Mouse (Mus musculus): ENCODE measurements around the gene Trim2. TPM values are rescaled to one million over a fixed set of nuclear protein-coding genes. Genes with fewer than 3 reads are reported as not detected.
A peak's percentile ranks its signal among the peaks of the same experiment; 100 is the strongest.

The Trim2 gene
- polyA plus RNA-seq, 1 experiment from 2014 or later: 87.0 TPM

DNA sequence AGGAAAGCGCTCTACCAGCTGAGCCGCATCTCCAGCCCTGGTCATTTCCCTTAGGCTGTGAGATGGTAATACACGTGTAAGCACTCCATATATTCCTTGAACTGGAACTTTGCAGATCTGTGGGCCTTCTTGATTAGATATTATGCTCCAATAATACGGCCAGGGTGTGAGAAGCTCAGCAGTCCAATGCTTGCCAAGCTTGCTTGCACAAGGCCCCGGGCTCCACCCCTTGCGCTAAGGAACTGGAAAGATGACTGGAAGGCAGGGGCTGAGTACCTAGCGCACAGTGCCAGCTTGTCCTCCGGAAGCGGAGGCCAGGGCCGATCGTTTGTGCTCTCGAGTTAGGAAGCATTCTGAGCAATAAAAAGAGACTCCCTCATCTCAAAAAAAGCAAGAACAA, 29.7 kb upstream of the Trim2 start:
- H3K4me1 ChIP-seq (replicated peaks): peaks cover 28% of the 10 kb centered on the region
- H3K4me3 ChIP-seq: no peak overlapping the region
- DNase-seq (ENCODE audit: low spot score): no peak
- 92% methylated on average over 12 of the region's 12 CpGs for whole genome bisulfite sequencing
- H3K27ac ChIP-seq: no peak overlapping the region
- no peaks in the 10 kb centered on the region for H3K9me3 ChIP-seq
- no peaks in the 10 kb centered on the region for H3K36me3 ChIP-seq
- peaks cover 46% of the 10 kb centered on the region for H3K27me3 ChIP-seq (ENCODE audit: insufficient read depth, poor library complexity, severe bottlenecking)

DNA sequence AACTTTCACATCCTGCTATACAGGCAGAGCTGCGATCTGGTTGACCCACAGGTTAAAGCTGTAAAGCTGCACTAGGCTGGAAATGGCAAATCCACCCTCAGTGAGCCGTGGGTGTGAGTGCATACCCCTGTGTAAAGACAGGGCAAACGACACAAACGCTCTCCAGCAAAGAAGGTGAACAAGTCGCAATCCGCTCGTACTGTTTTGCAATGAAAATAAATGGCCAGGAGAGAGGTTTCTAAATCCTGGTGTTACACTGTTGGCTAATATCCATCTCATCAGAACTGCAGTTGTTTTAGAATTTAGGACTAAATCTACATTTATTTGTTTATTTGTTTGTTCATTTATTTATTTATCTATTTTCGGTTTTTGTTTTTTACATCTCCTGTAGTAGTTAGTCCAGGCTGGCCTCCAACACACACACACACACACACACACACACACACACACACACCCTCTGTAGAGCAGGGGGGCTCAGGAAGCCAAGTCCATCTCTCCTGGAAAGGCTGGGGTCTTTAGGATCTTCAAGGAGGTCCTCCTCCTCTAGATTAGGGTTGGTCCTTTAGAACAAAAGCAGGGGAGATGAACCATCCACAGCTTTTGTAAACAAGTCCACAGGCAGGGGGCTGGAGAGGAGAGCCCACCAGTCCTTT, 28.9 kb upstream of the Trim2 start:
- peaks cover 28% of the 10 kb centered on the region for H3K4me1 ChIP-seq (replicated peaks)
- no peaks in the 10 kb centered on the region for H3K36me3 ChIP-seq
- H3K27me3 ChIP-seq (ENCODE audit: insufficient read depth, poor library complexity, severe bottlenecking): peaks cover 46% of the 10 kb centered on the region
- no peak for DNase-seq (ENCODE audit: low spot score)
- H3K4me3 ChIP-seq: peak overlapping the region; percentile 36
- H3K9me3 ChIP-seq: no peaks in the 10 kb centered on the region
- 39% methylated on average over 8 of the region's 8 CpGs for WGBS
- H3K27ac ChIP-seq: no peak overlapping the region

DNA sequence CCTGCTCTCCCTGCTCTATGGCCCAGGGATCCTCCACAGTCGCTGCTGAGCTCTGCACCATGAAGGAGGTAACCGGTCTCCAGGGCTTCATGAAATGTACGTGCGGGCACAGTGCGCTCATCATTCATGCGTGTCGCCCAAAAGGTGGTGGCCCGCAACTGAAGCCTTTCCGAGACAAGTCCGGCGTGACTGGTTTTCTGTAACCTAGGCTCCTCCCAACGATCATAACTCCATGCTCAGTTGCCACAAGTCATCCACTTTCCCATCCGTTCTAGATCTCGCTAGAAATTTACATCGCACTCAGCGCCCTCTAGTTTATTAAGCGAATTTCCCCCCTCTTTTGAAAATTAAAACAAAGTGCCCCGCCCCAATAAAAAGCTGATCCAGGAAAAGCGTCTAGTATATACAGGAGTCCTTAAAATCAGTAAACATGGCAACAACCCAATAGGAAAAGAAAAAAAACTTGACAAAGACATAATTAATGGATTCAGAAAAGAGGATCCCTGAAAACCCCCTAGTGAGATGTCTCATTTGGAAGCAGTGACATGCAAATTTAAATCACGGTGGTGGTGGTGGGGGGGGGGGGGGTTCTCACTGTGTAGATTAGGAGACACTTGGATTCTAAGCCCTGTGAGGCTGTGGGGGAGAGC, 28.2 kb upstream of the Trim2 start:
- 6% methylated on average over 20 of the region's 20 CpGs for WGBS
- Histone ChIP-seq H3K4me1 (replicated peaks) (peaks cover 28% of the 10 kb centered on the region), H3K36me3 (no peaks in the 10 kb centered on the region), H3K9me3 (no peaks in the 10 kb centered on the region), H3K4me3 (peak overlapping the region; percentile 36), H3K27ac (no peak overlapping the region), H3K27me3 (ENCODE audit: insufficient read depth, poor library complexity, severe bottlenecking) (peaks cover 46% of the 10 kb centered on the region)
- peak; percentile 27 for DNase-seq (ENCODE audit: low spot score)

DNA sequence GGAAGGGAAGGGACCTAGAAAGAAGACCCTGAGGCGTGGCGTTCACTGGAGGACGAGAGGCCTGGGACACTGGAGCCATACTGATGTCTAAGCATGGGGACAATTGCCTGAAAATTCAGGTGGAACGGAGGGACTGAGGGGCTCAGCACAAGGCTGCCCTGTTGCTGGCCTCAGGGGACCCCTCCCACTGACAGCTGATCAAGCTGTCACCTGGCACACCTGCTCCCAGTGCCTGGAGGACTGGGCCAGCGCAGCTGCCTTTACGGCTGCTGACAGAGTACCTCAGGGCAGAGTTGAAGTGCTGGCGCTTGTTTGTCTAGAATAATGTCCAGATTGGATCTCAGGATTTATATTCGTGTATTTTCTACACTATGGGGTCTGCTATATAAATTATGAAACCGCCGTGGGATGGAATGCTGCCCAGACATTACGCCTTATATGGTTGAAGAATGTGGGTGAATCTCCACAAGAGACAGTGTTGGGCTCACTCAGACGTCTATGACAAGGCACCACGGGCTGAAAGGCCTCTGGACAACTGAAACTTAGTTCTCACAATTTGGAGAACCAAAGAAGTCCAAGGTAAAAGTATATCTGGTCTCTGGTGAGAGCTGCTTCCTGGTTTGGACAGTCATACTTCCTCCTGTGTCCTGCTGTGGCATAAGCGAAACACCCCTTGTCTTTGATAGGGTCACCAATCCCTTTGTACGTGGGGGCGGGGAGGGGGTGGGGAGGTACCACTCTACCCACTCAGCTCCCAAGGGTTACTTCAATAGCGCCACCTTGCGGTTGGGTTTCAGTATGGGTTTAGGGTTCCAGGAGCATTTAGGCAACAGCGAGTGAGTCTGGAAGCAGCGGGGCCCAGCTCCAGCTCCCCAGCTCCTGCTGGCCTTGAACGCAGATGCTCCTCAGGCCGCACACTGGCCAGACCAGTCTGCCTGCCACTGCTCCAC, 27.0 kb upstream of the Trim2 start:
- Histone ChIP-seq H3K27ac (peak overlapping the region; percentile 59; the same call in 1 of the 2 replicates), H3K4me1 (replicated peaks) (peaks cover 28% of the 10 kb centered on the region), H3K9me3 (no peaks in the 10 kb centered on the region), H3K4me3 (no peak overlapping the region), H3K27me3 (ENCODE audit: insufficient read depth, poor library complexity, severe bottlenecking) (peaks cover 46% of the 10 kb centered on the region), H3K36me3 (no peaks in the 10 kb centered on the region)
- DNase-seq (ENCODE audit: low spot score): peak; percentile 68
- 47% methylated on average over 22 of the region's 22 CpGs for WGBS

DNA sequence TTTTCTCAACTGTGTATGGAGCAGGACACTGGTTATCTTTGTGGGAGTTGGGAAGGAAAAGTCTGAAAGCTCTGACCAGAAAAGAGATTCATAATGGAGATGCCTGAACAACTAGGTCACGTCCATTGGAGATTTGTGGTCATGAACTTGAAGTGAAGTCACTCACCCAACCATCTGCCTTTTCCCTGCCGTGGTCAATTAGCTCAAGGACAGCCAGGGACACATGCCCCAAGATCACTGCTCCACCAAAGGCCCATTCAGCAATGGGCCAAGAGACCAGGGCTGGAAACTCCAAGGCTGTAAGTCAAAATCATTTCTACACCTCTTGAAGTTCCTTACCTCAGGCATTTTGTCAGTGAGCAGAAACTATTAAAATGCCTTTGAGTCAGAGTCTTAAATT, 23.5 kb upstream of the Trim2 start:
- Histone ChIP-seq H3K4me1 (replicated peaks) (peaks cover 26% of the 10 kb centered on the region), H3K4me3 (no peak overlapping the region), H3K27me3 (ENCODE audit: insufficient read depth, poor library complexity, severe bottlenecking) (peaks cover 36% of the 10 kb centered on the region), H3K9me3 (no peaks in the 10 kb centered on the region), H3K27ac (no peak overlapping the region), H3K36me3 (no peaks in the 10 kb centered on the region)
- WGBS: 77% methylated on average over 2 of the region's 2 CpGs
- no peak for DNase-seq (ENCODE audit: low spot score)

DNA sequence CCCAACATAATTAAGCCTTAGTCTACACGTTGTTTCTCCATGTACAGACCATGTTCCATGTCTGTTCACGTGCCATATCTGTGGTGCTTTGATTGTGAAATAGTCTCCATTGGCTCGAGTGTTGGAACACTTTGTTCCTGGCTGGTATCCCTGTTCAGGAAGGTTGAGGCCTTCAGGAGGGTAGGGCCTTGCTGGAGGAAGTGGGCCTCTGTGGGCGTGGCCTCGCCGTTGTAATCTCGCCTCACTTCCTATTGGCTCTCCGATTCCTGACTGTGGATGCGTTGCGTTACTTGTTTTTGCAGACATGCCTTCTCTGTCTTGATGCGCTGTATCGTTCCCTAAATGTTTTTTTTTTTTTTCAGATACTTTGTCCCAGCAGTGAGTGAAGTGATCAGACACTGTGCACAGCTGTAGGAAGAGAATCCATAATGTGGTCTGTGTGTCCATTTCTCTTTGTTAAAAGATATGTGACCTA, 18.3 kb upstream of the Trim2 start:
- peak overlapping the region; percentile 30; the same call in 1 of the 2 replicates for H3K27ac ChIP-seq
- H3K4me3 ChIP-seq: no peak overlapping the region
- peaks cover 15% of the 10 kb centered on the region for H3K4me1 ChIP-seq (replicated peaks)
- WGBS: 88% methylated on average over 12 of the region's 12 CpGs
- H3K36me3 ChIP-seq: no peaks in the 10 kb centered on the region
- DNase-seq (ENCODE audit: low spot score): no peak
- no peaks in the 10 kb centered on the region for H3K27me3 ChIP-seq (ENCODE audit: insufficient read depth, poor library complexity, severe bottlenecking)
- H3K9me3 ChIP-seq: no peaks in the 10 kb centered on the region

DNA sequence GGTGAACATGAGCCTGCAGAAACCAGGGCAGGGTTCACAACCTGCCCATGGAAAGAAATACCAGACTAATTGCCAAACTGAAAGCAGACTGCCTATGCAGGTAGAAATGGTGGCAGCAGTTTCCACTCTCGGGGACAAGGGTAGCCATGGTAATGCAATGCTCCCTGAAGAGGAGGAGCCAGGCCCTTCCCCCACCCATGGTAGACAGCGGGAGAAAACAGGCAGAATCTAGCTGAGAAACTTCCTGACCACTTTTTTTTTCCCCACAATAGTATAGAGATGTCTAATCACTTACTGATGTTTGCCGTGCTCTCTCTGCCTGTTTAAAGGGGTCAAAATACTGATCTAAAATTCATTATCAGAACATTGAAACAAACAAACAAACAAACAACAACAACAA, 17.8 kb upstream of the Trim2 start:
- no peaks in the 10 kb centered on the region for H3K9me3 ChIP-seq
- peak; percentile 26 for DNase-seq (ENCODE audit: low spot score)

DNA sequence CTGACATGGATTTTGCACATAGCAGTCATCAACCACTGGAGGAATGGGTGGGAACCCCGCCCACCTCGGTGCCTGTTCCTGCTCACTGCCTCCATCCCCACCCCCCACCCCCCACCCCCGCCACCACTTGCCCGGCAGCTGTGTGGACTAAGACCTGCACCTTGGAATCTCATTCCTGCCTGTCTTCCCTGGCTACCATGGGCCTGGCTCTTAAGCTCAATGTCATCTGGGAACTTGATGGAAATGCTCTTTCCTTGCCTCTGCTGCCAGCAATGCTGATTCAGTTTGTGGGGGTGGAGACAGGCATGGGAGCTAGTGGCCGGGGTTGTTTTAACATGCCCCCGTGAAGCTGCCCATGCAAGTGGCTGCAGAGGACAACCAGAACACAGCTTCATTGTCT, 17.3 kb upstream of the Trim2 start:
- DNase-seq (ENCODE audit: low spot score): no peak
- peak overlapping the region; percentile 0; the same call in 1 of the 2 replicates for H3K4me3 ChIP-seq
- 40% methylated on average over 6 of the region's 6 CpGs for WGBS
- H3K27ac ChIP-seq: peak overlapping the region; percentile 30
- H3K27me3 ChIP-seq (ENCODE audit: insufficient read depth, poor library complexity, severe bottlenecking): no peaks in the 10 kb centered on the region
- H3K9me3 ChIP-seq: no peaks in the 10 kb centered on the region
- peaks cover 15% of the 10 kb centered on the region for H3K4me1 ChIP-seq (replicated peaks)
- no peaks in the 10 kb centered on the region for H3K36me3 ChIP-seq

More for the DNA sequence above, 17.8 kb upstream of the Trim2 start:
- H3K27ac ChIP-seq: peak overlapping the region; percentile 30
- no peaks in the 10 kb centered on the region for H3K27me3 ChIP-seq (ENCODE audit: insufficient read depth, poor library complexity, severe bottlenecking)
- WGBS: 29% methylated on average over 3 of the region's 3 CpGs
- H3K36me3 ChIP-seq: no peaks in the 10 kb centered on the region
- H3K4me3 ChIP-seq: no peak overlapping the region
- peaks cover 15% of the 10 kb centered on the region for H3K4me1 ChIP-seq (replicated peaks)

DNA sequence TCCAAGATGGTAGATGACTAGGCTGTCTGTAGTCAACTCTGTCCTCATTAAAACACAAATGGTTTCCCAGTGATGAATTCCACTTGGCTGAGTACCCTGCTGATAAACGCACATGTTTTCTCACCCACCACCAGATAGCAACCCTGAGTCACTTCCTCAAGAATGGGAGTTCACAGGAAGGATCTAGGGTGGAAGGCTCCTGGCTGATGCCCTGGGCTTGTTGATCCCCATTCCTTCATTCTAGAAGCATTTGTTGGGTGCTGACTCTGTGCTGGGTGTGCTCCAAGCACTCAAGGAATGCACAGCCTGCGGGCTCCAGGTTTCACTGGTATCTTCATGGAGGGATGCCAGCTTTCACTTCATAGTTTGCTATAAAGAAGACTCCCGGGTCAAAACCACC, 12.8 kb upstream of the Trim2 start:
- no peaks in the 10 kb centered on the region for H3K36me3 ChIP-seq
- DNase-seq (ENCODE audit: low spot score): no peak
- no peak overlapping the region for H3K27ac ChIP-seq
- 91% methylated on average over 3 of the region's 3 CpGs for WGBS
- H3K4me1 ChIP-seq (replicated peaks): peaks cover 14% of the 10 kb centered on the region
- H3K27me3 ChIP-seq (ENCODE audit: insufficient read depth, poor library complexity, severe bottlenecking): no peaks in the 10 kb centered on the region
- no peak overlapping the region for H3K4me3 ChIP-seq
- no peaks in the 10 kb centered on the region for H3K9me3 ChIP-seq

DNA sequence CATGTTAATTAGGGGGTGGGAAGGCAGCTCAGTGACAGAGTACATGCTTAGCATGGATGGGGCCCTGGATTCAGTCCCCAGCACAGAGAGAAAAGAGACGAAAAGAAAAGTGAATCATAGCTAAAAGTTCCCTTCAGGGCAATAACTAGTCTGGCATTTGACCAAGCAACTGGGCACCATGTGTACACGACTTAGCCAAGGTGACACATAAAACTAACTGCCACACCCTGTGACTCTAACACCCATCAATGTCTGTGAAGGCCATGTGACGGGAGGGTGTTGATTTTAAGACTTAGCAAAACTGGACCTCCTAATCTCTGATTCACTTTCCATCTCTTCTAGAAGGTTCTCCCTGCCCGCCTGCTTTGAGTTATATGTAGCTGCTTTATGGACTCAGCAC, 12.2 kb upstream of the Trim2 start:
- H3K4me1 ChIP-seq (replicated peaks): peaks cover 7% of the 10 kb centered on the region
- H3K4me3 ChIP-seq: no peak overlapping the region
- H3K27ac ChIP-seq: no peak overlapping the region
- 90% methylated on average over 4 of the region's 4 CpGs for WGBS
- H3K36me3 ChIP-seq: no peaks in the 10 kb centered on the region
- no peak for DNase-seq (ENCODE audit: low spot score)
- H3K27me3 ChIP-seq (ENCODE audit: insufficient read depth, poor library complexity, severe bottlenecking): no peaks in the 10 kb centered on the region
- H3K9me3 ChIP-seq: no peaks in the 10 kb centered on the region

DNA sequence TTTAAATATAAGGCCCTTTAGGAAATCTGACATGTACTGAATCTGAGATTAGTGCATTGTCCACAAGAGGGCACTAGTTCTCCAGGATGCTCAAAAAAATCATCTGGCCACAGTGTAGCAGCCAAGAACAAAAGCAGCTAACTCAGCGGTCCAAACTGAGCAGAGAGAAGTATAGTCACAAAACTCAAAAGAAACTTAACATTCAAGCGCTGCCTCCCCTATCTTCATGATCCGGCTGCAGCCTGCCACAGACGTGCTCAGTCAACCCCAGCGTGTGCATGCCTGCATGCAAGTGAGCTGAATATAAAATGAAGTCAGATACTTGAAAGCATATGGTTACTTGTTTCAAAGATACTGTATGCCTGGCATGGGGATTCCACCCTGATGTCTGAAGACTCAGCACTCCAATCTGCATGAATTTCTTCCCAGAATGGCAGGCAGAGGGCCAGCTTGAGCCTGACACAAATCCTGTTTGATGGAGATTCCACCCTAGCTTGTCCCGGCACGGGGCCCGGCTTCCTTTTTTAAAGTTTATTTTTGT, 8.0 kb upstream of the Trim2 start:
- WGBS: 32% methylated on average over 8 of the region's 8 CpGs
- H3K27ac ChIP-seq: peak overlapping the region; percentile 76
- peaks cover 10% of the 10 kb centered on the region for H3K27me3 ChIP-seq (ENCODE audit: insufficient read depth, poor library complexity, severe bottlenecking)
- no peaks in the 10 kb centered on the region for H3K9me3 ChIP-seq
- peaks cover 5% of the 10 kb centered on the region for H3K4me1 ChIP-seq (replicated peaks)
- H3K4me3 ChIP-seq: no peak overlapping the region
- DNase-seq (ENCODE audit: low spot score): peak; percentile 63
- H3K36me3 ChIP-seq: no peaks in the 10 kb centered on the region

DNA sequence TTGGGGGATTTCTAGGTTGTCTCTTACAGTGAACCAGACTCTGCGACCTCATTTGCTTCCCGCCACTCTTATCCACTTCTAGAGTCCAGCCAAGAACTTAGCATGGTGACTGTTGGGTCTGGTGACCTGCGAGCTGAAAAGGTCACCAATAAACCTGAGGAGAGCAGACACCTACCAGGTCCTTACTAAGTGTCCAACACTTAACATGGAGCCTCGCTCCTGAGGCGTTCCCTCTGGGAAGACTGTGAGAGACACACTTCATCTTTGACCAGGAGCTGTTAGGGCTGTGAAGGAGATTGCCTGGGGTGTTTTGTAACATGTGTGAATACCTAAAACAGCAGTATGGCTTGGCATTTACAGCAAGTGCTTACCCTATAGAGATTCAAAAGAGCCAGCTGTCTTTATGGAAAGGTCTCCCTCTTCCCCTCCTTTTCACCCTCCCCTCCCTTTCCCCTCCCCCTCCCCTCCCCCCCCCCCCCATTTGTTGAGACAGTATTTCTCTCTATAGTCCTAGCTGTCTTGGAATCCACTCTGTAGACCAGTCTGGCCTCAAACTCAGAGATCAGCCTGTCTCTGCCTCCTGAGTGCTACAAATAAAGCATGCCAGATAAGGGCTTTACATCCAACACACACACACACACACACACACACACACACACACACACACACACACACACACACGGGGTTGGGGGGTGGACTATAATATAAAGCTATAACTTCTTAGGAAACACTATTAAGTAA, 7.3 kb upstream of the Trim2 start:
- H3K4me3 ChIP-seq: no peak overlapping the region
- H3K9me3 ChIP-seq: no peaks in the 10 kb centered on the region
- peaks cover 5% of the 10 kb centered on the region for H3K4me1 ChIP-seq (replicated peaks)
- peaks cover 10% of the 10 kb centered on the region for H3K27me3 ChIP-seq (ENCODE audit: insufficient read depth, poor library complexity, severe bottlenecking)
- 80% methylated on average over 6 of the region's 6 CpGs for WGBS
- H3K27ac ChIP-seq: no peak overlapping the region
- no peaks in the 10 kb centered on the region for H3K36me3 ChIP-seq
- no peak for DNase-seq (ENCODE audit: low spot score)
